Mouse (Mus musculus) hindlimb bud, embryonic 11.5 days (tissue): ENCODE results near the gene Pbx1.

Experiments used
- DNase-seq: peaks from one replicate; pipeline ENCODE4 v3.0.0-alpha.2; 2012; ENCODE audit warnings: low read depth, low spot score; ENCODE audit errors: extremely low spot score

Gene Pbx1

DNA sequence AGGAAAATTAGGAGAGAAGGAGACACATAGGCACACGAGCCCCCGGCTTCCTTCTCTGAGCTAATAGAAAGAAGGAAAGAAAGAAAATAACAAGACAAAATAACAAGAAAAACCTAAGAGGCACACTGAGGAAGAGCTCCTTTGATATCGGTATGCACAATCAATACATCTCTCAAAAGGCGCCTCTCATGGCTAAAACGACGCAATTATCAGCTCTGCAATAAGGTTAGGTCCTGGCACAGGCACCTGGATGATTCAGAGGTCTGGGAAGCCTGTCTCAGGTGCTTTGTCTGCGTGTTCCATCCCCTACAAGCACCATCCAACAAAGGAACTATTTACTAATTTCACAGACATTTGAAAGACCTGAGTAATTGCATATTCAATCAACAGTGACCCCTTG is 5.8 kb downstream of the Pbx1 start:
- DNase-seq: no peak

DNA sequence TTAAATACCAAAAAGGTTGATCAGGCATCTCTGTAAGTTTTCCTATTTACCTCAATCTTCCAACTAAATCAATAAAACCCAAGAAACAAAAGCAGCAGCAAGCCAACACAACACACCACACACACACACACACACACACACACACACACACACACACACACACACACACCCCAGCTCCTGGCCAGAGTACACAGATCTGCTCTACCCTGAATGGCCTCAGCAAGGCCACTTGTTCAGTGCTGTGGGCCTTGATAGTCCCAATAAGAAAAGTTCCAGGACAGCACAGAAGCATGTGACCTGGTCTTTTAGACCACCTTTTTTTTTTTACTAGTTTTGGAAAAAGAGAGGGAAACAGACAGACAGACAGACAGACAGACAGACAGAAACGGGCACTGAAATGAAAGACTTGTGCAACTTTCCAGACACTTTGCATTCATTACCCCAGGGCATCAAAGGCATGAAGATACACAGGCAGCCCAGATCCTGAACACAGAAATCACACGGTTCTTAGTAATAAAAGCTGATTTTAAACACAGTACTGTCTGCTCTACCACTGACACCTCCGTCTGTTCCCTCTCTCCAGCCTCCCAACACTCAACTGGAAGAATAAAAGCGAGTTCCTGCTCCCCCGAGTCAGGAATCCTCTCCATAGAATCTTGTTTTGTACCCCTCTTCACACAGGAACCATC is 6.9 kb downstream of the Pbx1 start:
- no peak for DNase-seq

DNA sequence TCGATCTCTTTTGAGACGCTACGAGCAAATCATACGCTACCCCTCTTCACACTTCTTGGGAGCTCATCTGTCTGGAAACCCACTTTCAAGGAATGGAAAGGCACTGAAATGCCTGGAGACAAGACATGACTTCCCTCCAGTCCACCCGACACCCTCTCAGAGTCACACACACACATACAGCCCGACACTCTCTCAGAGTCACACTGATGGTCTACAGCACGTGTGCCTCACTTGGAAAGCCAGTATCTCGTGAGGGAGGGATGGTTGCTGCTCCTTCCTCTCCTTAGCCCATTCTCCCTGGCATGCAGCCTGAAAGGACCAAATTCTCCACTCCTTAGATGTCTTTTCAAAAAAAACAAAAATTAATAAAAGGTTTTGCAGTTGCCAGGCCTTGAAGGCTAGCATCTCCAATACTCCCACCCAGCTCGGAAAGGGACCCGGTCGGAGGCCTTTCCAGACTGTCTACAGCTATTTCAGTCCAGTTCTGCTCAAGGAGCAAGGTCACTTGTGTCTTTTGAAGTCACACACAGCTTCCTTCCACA is 8.6 kb downstream of the Pbx1 start:
- DNase-seq: no peak

DNA sequence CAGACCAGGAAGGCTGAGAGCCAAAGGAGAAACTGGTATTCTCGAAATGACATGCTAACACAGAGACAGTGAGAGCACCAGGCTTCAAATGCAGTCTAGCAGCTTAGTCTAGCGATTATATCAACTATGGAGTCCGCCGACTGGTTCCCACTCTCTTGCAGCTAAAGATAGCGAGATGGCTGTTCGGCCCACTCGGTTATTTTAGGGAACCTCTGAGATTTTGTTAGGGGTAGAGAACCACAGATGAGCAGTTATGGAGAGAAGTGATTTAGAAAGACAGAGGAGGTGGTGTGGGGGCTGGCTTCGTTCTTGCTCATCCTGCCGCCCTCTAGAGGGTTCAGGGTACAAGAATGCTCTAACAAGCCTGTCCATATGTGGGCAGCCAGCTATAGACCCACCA is 13.2 kb downstream of the Pbx1 start:
- no peak for DNase-seq

DNA sequence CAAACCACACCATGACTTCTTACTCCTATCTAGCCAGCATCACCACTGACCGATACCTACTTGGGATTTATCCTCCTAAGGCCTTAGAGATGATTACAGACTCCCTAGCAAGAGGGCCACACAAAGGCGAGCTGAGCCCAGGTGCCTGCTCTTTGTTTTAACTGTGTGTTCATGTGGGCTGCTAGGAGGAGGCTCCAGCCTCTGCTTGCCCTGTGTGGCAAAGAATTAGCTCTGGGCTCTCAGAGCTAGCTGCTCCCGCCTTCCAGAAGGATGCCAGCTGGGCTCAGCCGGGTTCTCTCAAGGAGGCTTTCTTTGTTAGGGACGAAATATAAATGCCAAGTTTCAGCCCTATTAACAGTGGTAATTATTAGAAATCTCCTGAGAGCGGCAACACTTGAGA is 14.4 kb downstream of the Pbx1 start:
- DNase-seq: no peak

DNA sequence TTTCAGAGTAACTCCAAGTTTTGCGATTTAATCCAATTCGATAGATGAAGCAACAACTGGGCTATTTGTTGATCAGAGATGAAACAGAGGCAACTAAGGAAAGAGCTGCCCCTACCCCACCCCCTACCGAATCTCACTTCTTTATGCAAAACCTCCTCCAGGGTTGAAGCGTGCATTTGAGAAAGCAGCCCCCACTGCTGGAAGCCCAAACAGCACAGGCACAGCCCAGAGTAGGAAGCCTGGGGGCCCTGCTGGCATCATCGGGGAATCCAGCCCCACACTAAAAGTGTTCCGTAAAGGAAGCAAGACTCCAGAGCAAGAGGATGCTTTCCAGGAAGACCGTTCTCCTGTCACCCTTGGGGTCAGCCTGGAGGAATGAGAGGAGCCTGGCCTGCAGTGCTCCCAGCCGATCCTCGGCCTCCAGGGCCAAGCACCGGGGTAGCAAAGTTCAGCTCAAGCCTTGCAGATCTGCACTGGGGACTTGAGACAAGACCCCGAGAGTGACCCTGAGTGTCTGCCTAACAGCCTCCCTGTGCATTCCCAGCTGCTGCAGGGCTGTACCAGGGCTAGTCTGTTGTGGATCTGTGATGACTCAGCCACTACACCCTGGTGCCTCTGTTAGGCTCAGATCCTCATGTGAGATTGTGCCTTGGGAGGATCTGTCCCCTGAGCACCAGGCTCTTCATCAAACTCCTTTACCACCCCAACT is 15.2 kb downstream of the Pbx1 start:
- no peak for DNase-seq

DNA sequence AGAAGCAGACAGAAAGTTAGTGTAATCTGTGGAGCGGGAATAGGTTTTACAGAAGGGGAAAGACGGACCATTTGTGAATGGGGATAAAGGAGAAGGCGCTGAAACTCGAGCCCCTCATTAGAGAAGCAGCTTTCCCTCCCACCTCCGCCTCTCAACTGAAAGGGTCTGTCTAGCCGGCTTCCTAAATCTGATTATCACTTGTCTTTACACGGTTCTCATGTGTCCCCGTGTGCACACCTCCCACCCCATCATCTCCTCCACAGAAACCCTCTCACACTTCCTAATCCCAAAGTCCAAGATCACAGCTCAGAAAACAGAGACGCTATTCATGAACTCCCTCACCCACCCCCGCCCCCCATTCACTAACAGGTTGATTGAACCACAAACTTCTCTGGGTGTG is 21.5 kb downstream of the Pbx1 start:
- DNase-seq: no peak

DNA sequence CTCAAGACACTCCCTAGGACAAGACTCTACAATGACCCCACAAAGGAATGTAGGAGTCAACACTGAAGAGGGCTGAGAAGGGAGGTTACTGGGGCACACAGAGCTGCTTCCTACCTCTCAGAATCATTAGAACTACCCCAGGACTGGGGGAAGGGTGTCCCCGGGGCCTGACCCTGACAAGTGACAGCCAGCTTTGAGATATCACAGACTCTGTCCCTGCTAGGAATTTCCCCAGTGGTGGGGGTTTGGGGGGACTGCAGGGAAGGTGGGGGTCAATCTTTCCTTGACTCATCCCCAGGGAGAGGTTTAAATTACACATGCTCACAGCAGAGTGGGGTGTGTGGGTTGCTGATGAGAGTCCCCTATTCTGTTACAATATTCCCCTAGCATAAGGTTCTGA is 22.0 kb downstream of the Pbx1 start:
- no peak for DNase-seq

DNA sequence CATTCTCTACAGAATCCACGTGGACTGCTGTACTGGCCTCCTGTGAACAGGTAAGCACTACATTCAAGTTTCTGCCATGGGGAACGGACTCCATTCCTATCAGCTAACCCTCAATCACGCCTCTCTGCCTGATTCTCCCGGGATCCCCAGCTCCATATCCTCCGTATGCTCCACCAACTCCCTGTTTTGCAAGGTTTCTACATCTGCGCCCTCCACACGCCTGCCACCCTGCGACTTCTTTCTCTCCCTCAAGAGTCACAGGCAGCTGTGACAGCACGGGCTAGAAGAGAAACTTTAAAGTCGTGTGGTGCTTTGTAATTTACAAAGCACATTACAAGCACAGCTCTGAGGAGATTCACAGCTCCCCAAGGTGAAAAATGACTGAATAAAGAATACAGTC is 23.3 kb downstream of the Pbx1 start:
- no peak for DNase-seq

DNA sequence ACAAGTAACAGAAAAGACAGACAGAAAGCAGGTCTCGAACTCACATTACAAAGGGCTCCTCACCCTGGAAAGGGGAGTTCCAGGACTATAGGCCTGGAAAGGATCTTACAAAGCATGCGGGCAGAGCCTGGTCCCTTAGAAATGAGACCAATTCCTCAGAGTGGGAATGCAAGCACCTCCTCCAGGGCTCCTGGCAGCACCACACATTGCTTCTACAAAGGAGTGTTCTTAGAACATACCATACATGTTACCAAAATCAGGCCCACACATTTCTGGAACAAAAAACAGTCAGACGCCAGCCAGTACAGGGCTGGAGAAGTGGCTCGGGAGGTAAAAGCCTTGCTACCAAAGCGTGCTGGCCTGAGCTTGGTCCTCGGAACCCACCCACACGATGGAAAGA is 24.1 kb downstream of the Pbx1 start:
- DNase-seq: no peak

DNA sequence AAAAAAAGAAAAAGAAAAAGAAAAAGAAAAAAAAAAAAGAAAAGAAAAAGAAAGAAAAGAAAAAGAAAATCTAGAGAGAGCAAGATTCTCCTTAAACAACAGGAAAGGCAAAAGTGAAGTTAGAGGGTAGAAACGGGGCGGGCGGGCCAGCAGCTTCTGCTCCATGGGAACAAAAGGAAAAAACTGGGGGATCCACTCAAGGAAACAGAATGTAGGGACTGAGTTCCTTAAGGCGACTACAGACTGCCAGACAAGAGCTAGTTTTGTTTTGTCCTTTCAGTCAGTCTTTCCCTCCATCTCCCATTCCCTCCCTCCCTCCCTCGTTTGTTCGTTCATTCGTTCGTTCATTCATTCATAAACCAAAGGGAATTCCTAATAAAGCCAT is 25.8 kb downstream of the Pbx1 start:
- DNase-seq: no peak

DNA sequence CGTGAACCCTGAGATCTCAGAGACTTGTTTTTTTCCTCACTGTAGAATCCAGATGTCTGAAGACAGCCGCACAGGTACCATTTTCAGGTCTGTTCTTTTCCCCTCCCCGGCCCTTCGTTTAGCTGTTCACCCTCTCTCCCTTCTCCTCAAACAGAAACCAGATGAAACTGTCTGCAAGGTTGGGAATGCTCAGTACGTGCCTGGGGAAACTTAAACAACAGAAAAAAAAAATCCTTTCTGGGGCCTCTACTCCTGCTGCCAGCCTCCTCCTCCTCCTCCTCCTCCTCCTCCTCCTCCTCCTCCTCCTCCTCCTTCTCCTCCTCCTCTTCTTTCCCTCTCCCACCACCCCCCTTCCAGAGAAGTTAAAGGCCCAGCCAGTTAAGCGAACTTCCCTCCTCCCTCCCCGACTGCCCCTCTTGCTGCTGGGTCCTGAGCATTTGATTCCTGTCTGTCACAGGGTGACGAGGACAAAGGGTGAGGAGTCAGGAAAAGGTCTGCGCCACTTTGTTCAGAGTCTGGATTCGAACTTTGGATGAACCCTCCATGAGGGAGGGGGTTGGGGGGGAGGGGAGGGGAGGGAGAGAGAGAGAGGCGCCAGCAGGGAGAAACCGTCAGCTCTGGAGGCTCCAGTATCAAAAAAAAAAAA is 26.3 kb downstream of the Pbx1 start:
- no peak for DNase-seq

DNA sequence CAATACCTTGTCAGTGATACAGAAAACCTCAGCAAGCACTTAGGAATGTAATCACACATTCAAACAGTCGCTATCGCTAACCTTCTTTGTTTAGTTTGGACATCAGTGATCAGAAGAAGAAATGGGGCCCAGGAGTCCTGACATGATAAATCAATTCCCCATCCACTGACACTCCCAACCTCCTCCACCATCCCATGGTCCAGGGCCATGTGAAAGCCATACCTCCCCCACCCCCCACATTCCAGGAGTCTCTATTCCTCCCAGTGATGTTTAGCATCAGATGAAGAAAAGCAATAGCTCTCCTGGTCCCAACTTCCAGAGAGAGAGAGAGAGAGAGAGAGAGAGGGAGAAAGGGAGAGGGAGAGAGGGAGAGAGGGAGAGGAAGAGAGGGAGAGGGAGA is 28.5 kb downstream of the Pbx1 start:
- no peak for DNase-seq

DNA sequence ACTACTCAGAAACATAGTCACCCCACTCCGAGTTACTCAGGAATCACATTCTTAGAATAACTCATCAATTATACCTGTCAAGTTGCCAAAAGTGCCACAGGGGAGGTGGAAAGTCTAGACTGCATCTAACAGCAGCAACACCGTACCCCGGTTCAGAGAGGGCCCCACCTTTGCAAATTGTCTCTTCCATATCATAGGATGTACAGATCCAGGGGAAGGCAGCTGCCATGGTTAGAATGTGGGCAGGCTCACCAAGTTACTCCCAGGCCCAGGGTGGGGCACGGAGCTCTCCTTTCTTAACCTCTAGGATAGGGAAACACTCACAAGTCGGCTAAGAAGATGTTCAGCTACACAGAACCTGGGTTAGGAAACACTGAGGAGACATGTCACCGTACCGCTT is 29.4 kb downstream of the Pbx1 start:
- DNase-seq: no peak

DNA sequence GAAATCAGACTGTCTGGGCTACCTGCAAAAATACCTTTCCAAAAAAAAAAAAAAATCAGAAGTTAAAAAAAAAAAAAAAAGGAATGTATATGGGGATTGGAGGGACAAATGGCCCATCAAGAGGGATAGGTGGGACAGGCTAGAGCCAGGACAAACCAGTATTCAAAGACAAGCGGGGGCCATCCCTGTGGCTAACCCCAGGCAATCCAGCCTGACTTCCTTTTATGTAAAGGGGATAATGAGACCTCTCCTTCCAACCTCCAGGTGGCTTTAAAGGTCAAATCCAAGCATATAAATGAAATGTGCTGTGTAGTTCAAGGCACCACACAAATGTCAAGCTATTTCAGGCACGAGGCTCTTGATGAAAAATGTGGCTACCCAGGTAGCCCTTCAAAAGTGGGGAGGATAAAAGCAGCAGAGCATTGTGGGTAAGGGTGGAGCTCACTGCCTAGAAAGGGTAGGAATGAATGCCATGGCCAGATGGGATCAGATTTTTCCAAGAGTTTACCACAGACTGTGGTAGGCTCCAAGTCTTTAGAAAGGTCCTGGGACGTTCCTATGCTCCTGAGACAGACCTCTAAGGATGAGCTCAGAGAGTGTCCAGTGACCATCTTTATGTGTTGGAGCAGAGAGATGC is 36.4 kb downstream of the Pbx1 start:
- no peak for DNase-seq

DNA sequence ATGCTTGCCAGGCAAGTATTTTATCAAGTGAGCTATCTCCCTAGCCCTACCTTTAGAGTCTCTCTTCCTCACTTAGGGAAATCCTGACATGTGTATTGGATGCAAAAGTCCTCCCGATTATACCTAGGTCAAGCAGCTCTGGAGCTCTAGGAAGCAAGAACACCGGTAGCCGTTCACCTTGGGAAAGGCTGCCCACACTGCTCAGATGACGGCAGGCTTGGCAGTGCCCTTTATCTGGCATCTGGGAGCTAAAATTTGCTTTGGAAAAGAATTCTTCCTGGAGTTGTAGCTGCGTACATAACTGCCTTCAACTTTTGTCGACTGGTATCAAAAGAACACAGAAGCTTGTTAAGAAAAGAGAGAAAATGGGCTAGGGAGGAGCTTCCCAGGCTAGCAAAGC is 37.5 kb downstream of the Pbx1 start:
- no peak for DNase-seq

DNA sequence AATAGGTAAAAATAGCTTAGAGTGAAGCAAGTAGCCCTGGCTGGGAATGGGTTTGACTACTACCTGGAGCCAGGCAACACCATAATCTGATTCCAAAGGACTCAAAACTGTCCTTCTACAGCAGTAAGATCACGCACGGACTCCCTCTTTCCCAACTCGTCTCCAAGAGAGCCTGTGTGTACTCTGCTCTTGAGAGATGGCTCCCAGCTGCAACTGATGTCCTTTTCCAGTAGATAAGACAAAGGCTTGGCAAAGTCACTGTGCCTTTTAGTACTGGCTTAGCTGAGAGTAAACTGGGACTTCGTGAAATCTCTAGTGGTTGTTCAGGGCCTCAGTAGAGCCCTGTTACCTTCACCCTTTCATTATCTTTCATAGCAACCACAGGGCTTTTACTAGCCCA is 38.6 kb downstream of the Pbx1 start:
- DNase-seq: no peak

DNA sequence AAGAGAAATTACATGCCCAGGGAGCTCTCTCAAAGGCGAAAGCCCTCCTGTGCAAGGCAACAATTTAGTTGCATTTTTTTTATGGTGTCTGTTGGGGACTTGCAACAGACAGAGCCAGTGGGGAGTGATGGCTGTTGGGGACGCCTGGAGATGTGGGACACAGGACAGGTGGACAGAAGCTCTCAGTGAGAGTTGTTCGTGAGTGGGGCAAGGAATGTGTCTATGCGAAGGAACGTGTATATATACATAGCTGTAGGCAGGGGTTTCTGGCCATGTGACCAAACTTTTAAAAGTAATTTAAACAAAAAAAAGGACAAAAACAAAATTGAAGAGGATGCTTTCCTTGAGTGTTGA is 39.6 kb downstream of the Pbx1 start:
- no peak for DNase-seq

DNA sequence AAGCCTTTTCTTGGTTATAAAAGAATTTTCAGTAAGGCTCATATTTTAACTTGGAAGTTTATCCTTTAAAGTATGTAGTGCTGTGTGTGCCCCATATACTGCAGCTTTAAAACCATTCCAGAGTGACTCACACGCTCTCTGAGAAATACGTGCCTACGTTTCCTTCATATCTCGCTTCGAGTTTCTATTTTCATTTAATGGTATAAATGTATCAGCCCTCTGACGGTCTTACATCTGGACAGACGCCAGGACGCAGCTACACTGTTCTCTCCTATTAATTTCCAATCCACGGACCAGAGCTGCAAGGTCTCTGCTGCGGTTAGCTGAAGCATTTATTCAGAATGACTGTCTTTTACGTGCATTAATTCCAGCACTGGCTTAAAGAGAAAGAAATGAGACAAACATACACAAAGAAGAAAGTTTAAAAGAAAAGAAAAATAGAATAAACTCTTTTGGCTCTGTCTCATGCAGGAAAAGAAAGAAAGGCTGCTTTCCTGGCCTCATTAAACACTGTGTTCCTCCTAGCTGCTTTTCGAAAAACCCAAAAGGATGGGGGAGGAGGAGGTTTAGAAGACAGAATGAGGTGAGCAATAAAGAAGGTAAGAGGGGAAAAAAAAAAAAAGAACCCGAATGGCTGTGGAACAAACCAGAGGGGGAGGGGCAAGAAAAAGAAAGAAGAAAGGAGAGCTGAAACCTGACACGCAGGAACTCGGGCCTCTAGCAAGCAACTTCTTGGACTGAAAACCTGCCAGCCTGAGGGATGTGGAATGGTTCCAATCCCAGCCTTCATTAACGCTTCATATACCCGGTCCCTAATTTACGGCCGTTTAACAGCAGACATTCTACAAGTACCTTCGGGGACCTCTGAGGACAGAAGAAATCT is 40.2 kb downstream of the Pbx1 start:
- DNase-seq: peak; percentile 81

DNA sequence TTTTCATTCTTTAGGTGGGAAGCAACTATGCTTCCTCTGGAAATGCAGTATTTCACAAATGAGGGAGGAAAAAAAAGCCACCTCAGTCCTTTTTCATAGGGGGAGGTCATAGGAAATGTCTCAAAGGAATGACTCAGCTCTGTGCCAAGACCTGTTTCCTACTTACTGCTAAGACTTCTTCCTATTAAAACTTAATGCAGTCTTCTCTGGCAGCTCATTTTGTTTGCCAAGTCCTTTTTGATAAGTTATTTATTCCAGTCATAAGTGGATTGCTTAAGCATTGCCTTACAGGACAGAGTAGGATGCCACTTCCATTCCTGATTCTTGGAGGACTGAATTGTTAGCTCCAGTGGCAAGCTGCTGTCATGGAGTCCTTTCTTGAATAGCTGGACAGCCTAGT is 41.3 kb downstream of the Pbx1 start:
- no peak for DNase-seq

DNA sequence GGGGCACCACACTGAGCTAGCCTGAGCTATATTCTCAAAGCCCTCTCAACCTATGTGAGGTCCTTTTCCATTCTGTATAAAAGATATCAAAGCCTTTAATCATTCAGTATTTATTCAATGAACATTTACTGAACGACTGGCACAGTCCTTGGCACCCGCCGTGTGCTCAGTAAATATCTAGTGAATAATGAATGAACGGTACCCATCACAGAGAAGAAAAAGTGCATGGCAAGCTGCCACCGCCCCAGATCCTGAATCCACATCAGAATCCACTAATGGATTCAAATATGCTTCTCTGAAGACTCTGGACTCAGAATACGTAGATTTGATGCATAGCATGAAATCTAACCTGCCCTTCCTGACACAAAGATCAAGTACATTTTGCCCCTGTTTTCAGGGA is 45.9 kb downstream of the Pbx1 start:
- no peak for DNase-seq
